Mouse (Mus musculus) midbrain, embryonic 12.5 days (tissue): ENCODE data around the gene Vwa7. TPM values are rescaled to one million over a fixed set of nuclear protein-coding genes. Genes with fewer than 3 reads are reported as not detected.
"Not testable (repeated sequence)": the region's sequence is repeated elsewhere in the genome, so short reads cannot be mapped to it uniquely, and the experiment has no call there.

ENCODE experiments used
- ATAC-seq: fragments of 200-750 bp; cut with Nextera tagmentation; 2 replicates; pipeline ENCODE4 v1.8.0; 2017; ENCODE audit warnings: low read depth, moderate TSS enrichment, moderate library complexity; ENCODE audit not compliant: low FRiP score
- H3K27ac ChIP-seq: fragments of 300-500 bp; sonication (generic); replicated peaks from 2 replicates; pipeline ENCODE4 v1.5.1; 2016; ENCODE audit warnings: mild to moderate bottlenecking
- H3K27me3 ChIP-seq: fragments of 300-500 bp; sonication (generic); 2 replicates; pipeline ENCODE4 v1.6.1; 2016; ENCODE audit warnings: mild to moderate bottlenecking
- H3K36me3 ChIP-seq: fragments of 300-500 bp; sonication (generic); 2 replicates; pipeline ENCODE4 v1.6.1; 2016
- H3K4me1 ChIP-seq: fragments of 300-500 bp; sonication (generic); 2 replicates; pipeline ENCODE4 v1.6.1; 2016
- H3K4me2 ChIP-seq: fragments of 300-500 bp; sonication (generic); replicated peaks from 2 replicates; pipeline ENCODE4 v1.6.1; 2016; ENCODE audit warnings: mild to moderate bottlenecking, moderate library complexity
- H3K4me3 ChIP-seq: fragments of 300-500 bp; sonication (generic); 2 replicates; pipeline ENCODE4 v1.5.1; 2016; ENCODE audit warnings: mild to moderate bottlenecking
- H3K9ac ChIP-seq: fragments of 300-500 bp; sonication (generic); replicated peaks from 2 replicates; pipeline ENCODE4 v1.6.1; 2016; ENCODE audit warnings: mild to moderate bottlenecking, moderate library complexity
- H3K9me3 ChIP-seq: fragments of 300-500 bp; sonication (generic); 2 replicates; pipeline ENCODE4 v1.6.1; 2016; ENCODE audit warnings: mild to moderate bottlenecking
- WGBS: fragments of 180-500 bp; shearing (Covaris S2); methylation state at CpG from one replicate; pipeline ENCODE4 v1.1.7; 2016; 5-methylcytosine and 5-hydroxymethylcytosine counted together
- polyA plus RNA-seq: library from polyadenylated mRNA; unstranded; fragments of >200 nt; fragmentation: Nextera tagmentation; extraction: Ambion mirVana; gene quantifications from 2 replicates; pipeline ENCODE4 v1.2.1, GENCODE M21; 2016

The Vwa7 gene
- polyA plus RNA-seq, 1 experiment from 2014 or later = 0.23 TPM

GRCm38 (mm10) chr17:34982328-34982727 lies 34.1 kb upstream of the Vwa7 start:
- Histone ChIP-seq H3K4me1 (peaks cover 18% of the 10 kb centered on the region), H3K4me2 (peak overlapping the region; percentile 96), H3K36me3 (peaks cover 23% of the 10 kb centered on the region), H3K4me3 (peak overlapping the region; percentile 91), H3K9me3 (no peaks in the 10 kb centered on the region), H3K9ac (peak overlapping the region; percentile 87), H3K27ac (peak overlapping the region; percentile 96), H3K27me3 (no peaks in the 10 kb centered on the region)
- 0% methylated on average over 15 of the region's 15 CpGs for WGBS
- no peak for ATAC-seq

GRCm38 (mm10) chr17:34984218-34984617 lies 32.2 kb upstream of the Vwa7 start:
- Histone ChIP-seq H3K27me3 (no peaks in the 10 kb centered on the region), H3K9me3 (no peaks in the 10 kb centered on the region), H3K4me3 (no peak overlapping the region), H3K27ac (no peak overlapping the region), H3K36me3 (peaks cover 23% of the 10 kb centered on the region), H3K9ac (no peak overlapping the region), H3K4me2 (no peak overlapping the region), H3K4me1 (peaks cover 18% of the 10 kb centered on the region)
- ATAC-seq = no peak
- 77% methylated on average over 2 of the region's 2 CpGs for WGBS

- Histone ChIP-seq H3K36me3 (peaks cover 27% of the 10 kb centered on the region; the same call in 1 of the 2 replicates), H3K4me1 (peaks cover 20% of the 10 kb centered on the region), H3K27me3 (no peaks in the 10 kb centered on the region), H3K27ac (no peak overlapping the region), H3K9ac (no peak overlapping the region), H3K9me3 (no peaks in the 10 kb centered on the region), H3K4me2 (no peak overlapping the region), H3K4me3 (no peak overlapping the region)
- ATAC-seq = no peak
Measured at GRCm38 (mm10) chr17:34994751-34995150, 21.6 kb upstream of the Vwa7 start.

- Histone ChIP-seq H3K36me3 (peaks cover 27% of the 10 kb centered on the region; the same call in 1 of the 2 replicates), H3K4me1 (peaks cover 25% of the 10 kb centered on the region)
- not testable (repeated sequence) for H3K27ac ChIP-seq, ATAC-seq, H3K27me3 ChIP-seq, H3K4me2 ChIP-seq, H3K4me3 ChIP-seq, H3K9me3 ChIP-seq, H3K9ac ChIP-seq
- 97% methylated on average over 4 of the region's 4 CpGs for WGBS
Measured at GRCm38 (mm10) chr17:34995192-34995591, 21.2 kb upstream of the Vwa7 start.

- peaks cover 24% of the 10 kb centered on the region; the same call in 1 of the 2 replicates for H3K36me3 ChIP-seq
- H3K9ac ChIP-seq, H3K4me2 ChIP-seq, H3K4me3 ChIP-seq, H3K9me3 ChIP-seq, H3K27ac ChIP-seq, H3K27me3 ChIP-seq, ATAC-seq: not testable (repeated sequence)
- 96% methylated on average over 4 of the region's 4 CpGs for WGBS
- peaks cover 25% of the 10 kb centered on the region for H3K4me1 ChIP-seq
Measured at GRCm38 (mm10) chr17:34995927-34996326, 20.5 kb upstream of the Vwa7 start.

GRCm38 (mm10) chr17:34996411-34997141 lies 19.8 kb upstream of the Vwa7 start:
- 0 out of 2 replicates have a peak overlapping the region, but pooled peaks have one; percentile 25 for H3K9ac ChIP-seq
- H3K4me3 ChIP-seq = peak overlapping the region; percentile 13; the same call in 1 of the 2 replicates
- no peak overlapping the region for H3K27ac ChIP-seq
- peaks cover 26% of the 10 kb centered on the region for H3K4me1 ChIP-seq
- H3K36me3 ChIP-seq = peaks cover 19% of the 10 kb centered on the region; the same call in 1 of the 2 replicates
- H3K9me3 ChIP-seq = no peaks in the 10 kb centered on the region
- 90% methylated on average over 14 of the region's 14 CpGs for WGBS
- peak overlapping the region; percentile 7; the same call in 1 of the 2 replicates for H3K4me2 ChIP-seq
- no peak for ATAC-seq
- no peaks in the 10 kb centered on the region for H3K27me3 ChIP-seq

- WGBS = 85% methylated on average over 5 of the region's 5 CpGs
- Histone ChIP-seq H3K4me3 (peak overlapping the region; percentile 13; the same call in 1 of the 2 replicates), H3K4me2 (peak overlapping the region; percentile 7; the same call in 1 of the 2 replicates), H3K27me3 (no peaks in the 10 kb centered on the region), H3K36me3 (peaks cover 15% of the 10 kb centered on the region; the same call in 1 of the 2 replicates), H3K9ac (no peak overlapping the region), H3K4me1 (peaks cover 31% of the 10 kb centered on the region), H3K27ac (no peak overlapping the region), H3K9me3 (no peaks in the 10 kb centered on the region)
- no peak for ATAC-seq
Measured at GRCm38 (mm10) chr17:34997142-34997483, 19.3 kb upstream of the Vwa7 start.

GRCm38 (mm10) chr17:34998526-34999430 lies 17.6 kb upstream of the Vwa7 start:
- peak overlapping the region; percentile 100 for H3K4me2 ChIP-seq
- 96% methylated on average over 15 of the region's 15 CpGs for WGBS
- H3K27ac ChIP-seq = no peak overlapping the region
- no peak overlapping the region for H3K9ac ChIP-seq
- no peak for ATAC-seq
- peaks cover 47% of the 10 kb centered on the region for H3K4me1 ChIP-seq
- H3K4me3 ChIP-seq = 0 out of 2 replicates have a peak overlapping the region, but pooled peaks have one; percentile 2
- H3K9me3 ChIP-seq = no peaks in the 10 kb centered on the region
- H3K36me3 ChIP-seq = peaks cover 12% of the 10 kb centered on the region; the same call in 1 of the 2 replicates
- no peaks in the 10 kb centered on the region for H3K27me3 ChIP-seq

GRCm38 (mm10) chr17:34999871-35000716 lies 16.3 kb upstream of the Vwa7 start:
- H3K9me3 ChIP-seq, ATAC-seq, H3K27me3 ChIP-seq: not testable (repeated sequence)
- H3K4me1 ChIP-seq = peaks cover 47% of the 10 kb centered on the region
- peak overlapping the region; percentile 93 for H3K9ac ChIP-seq
- peaks cover 24% of the 10 kb centered on the region for H3K36me3 ChIP-seq
- WGBS = 24% methylated on average over 30 of the region's 32 CpGs
- H3K27ac ChIP-seq = peak overlapping the region; percentile 97
- H3K4me3 ChIP-seq = peak overlapping the region; percentile 92
- peak overlapping the region; percentile 100 for H3K4me2 ChIP-seq

- Histone ChIP-seq H3K4me3 (peak within 1 kb of the TSS; percentile 92), H3K9me3 (no peaks in the 10 kb centered on the region), H3K4me1 (peaks cover 47% of the 10 kb centered on the region), H3K36me3 (peaks cover 32% of the 10 kb centered on the region), H3K9ac (peak within 1 kb of the TSS; percentile 93), H3K27ac (peak within 1 kb of the TSS; percentile 97), H3K27me3 (no peaks in the 10 kb centered on the region), H3K4me2 (peak within 1 kb of the TSS; percentile 100)
- WGBS = under 1% methylated on average over 83 of the region's 83 CpGs
- peak; percentile 91 for ATAC-seq
Measured at GRCm38 (mm10) chr17:35000717-35001451, 15.5 kb upstream of the Vwa7 start, which contains the start of gene Vars. Gene Vars, plus strand, starts transcription at chr17:35000987.
